16 mouse cellular contexts compared by ENCODE assay signal in the genomic region with DNA sequence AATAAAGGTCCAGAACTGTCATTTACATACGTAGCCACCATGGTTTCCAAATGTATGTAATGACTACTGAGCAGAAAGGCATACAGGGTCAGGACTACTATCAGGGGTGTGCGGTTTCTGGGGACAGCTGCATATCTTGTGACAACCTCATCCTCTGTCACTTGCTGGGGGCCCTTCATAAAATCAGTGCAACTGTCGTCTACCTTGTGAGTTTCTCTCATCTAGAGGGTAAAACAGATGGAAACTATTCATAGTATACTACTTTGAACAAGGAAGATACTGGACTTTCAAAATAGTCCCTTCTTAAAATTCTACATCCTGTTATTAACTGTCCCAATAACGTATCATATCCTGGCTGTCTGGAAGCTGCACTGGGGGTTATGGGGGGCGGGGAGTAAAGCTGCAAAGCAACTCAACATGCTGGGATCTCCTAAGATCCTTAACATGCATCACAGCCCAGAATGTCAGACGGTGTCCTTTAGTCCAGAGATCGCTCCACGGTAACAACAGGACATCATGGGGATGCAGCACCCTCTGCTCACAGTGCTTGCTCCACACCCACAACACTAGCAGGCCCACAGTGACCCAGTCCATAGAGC. TPM values are rescaled to one million over a fixed set of nuclear protein-coding genes. Genes with fewer than 3 reads are reported as not detected.
DNase-seq lines count a peak whose midpoint lies in the region; ATAC-seq lines count a peak whose summit lies in the region.
"Had no signal": no experiment of that assay in that cellular context is flagged by ENCODE, and none has a peak within 500 bp of the region (broad histone marks: within the 10 kb centered on the region; RNA-seq: fewer than 3 reads in every experiment).

No protein-coding gene starts in this region.

- no peak overlapping the region for H3K9ac ChIP-seq in kidney, embryonic 15.5 days
- H3K9ac ChIP-seq in midbrain, embryonic 15.5 days = no peak overlapping the region
- H3K9ac ChIP-seq in limb, embryonic 13.5 days = no peak overlapping the region; the same call in 1 of the 2 replicates
- H3K9ac ChIP-seq: stomach, embryonic 15.5 days had no signal

- H3K4me2 ChIP-seq in kidney, embryonic 15.5 days = no peak overlapping the region
- H3K4me2 ChIP-seq in midbrain, embryonic 15.5 days = no peak overlapping the region
- H3K4me2 ChIP-seq in limb, embryonic 13.5 days (replicated peaks) = 0 out of 2 replicates have a peak overlapping the region, but pooled peaks have one; percentile 1
- H3K4me2 ChIP-seq: stomach, embryonic 15.5 days had no signal

- H3K4me3 ChIP-seq in heart, embryonic 10.5 days = no peak overlapping the region
- no peak overlapping the region for H3K4me3 ChIP-seq in kidney, embryonic 15.5 days (replicated peaks)
- H3K4me3 ChIP-seq in midbrain, embryonic 10.5 days = no peak overlapping the region
- no peak overlapping the region for H3K4me3 ChIP-seq in midbrain, embryonic 15.5 days
- no peak overlapping the region for H3K4me3 ChIP-seq in limb, embryonic 13.5 days
- H3K4me3 ChIP-seq: stomach, embryonic 15.5 days had no signal

- WGBS in heart, embryonic 10.5 days = 63% methylated on average over 8 of the region's 8 CpGs
- WGBS in kidney, embryonic 15.5 days = 72% methylated on average over 8 of the region's 8 CpGs
- WGBS in midbrain, embryonic 10.5 days = 91% methylated on average over 8 of the region's 8 CpGs
- 85% methylated on average over 8 of the region's 8 CpGs for WGBS in midbrain, embryonic 15.5 days
- 74% methylated on average over 8 of the region's 8 CpGs for WGBS in limb, embryonic 13.5 days

- intact Hi-C loops in heart, postnatal 14 days (cut with DNase I) = no loop called here

- no peaks in the 10 kb centered on the region for H3K27me3 ChIP-seq in heart, embryonic 10.5 days (ENCODE audit: insufficient read depth, poor library complexity, severe bottlenecking)
- H3K27me3 ChIP-seq in kidney, embryonic 15.5 days = no peaks in the 10 kb centered on the region
- H3K27me3 ChIP-seq in midbrain, embryonic 10.5 days (ENCODE audit: low read depth, poor library complexity, severe bottlenecking) = no peaks in the 10 kb centered on the region
- H3K27me3 ChIP-seq in midbrain, embryonic 15.5 days (replicated peaks) = no peaks in the 10 kb centered on the region
- no peaks in the 10 kb centered on the region for H3K27me3 ChIP-seq in limb, embryonic 13.5 days
- H3K27me3 ChIP-seq: stomach, embryonic 15.5 days had no signal

- no peak for ATAC-seq in kidney, embryonic 15.5 days (replicated peaks; ENCODE audit: low FRiP score)
- ATAC-seq in midbrain, embryonic 15.5 days (replicated peaks) = no peak
- ATAC-seq in limb, embryonic 13.5 days (ENCODE audit: low FRiP score, low read depth) = no peak

- H3K9me3 ChIP-seq in heart, embryonic 10.5 days = no peaks in the 10 kb centered on the region
- no peaks in the 10 kb centered on the region for H3K9me3 ChIP-seq in kidney, embryonic 15.5 days (replicated peaks)
- H3K9me3 ChIP-seq in midbrain, embryonic 10.5 days (replicated peaks) = no peaks in the 10 kb centered on the region
- H3K9me3 ChIP-seq in midbrain, embryonic 15.5 days = no peaks in the 10 kb centered on the region
- no peaks in the 10 kb centered on the region for H3K9me3 ChIP-seq in limb, embryonic 13.5 days
- H3K9me3 ChIP-seq: G1E; stomach, embryonic 15.5 days had no signal

- H3K4me1 ChIP-seq in heart, embryonic 10.5 days = peaks cover 90% of the 10 kb centered on the region
- H3K4me1 ChIP-seq in kidney, embryonic 15.5 days = peaks cover 74% of the 10 kb centered on the region
- peaks cover 71% of the 10 kb centered on the region for H3K4me1 ChIP-seq in midbrain, embryonic 10.5 days
- H3K4me1 ChIP-seq in midbrain, embryonic 15.5 days = peaks cover 43% of the 10 kb centered on the region
- peaks cover 88% of the 10 kb centered on the region for H3K4me1 ChIP-seq in limb, embryonic 13.5 days

- H3K27ac ChIP-seq in heart, embryonic 10.5 days = peak overlapping the region; percentile 25
- H3K27ac ChIP-seq in kidney, embryonic 15.5 days = 0 out of 2 replicates have a peak overlapping the region, but pooled peaks have one; percentile 45
- H3K27ac ChIP-seq in midbrain, embryonic 10.5 days (replicated peaks) = peak overlapping the region; percentile 35; the same call in 1 of the 2 replicates
- no peak overlapping the region for H3K27ac ChIP-seq in midbrain, embryonic 15.5 days
- H3K27ac ChIP-seq in limb, embryonic 13.5 days = peak overlapping the region; percentile 39; the same call in 1 of the 2 replicates
- H3K27ac ChIP-seq: macrophage had no signal

- DNase-seq in heart, embryonic 10.5 days (ENCODE audit: low spot score) = no peak
- no peak for DNase-seq in heart, postnatal 14 days
- DNase-seq in kidney, adult 9 months = no peak
- no peak for DNase-seq in midbrain, embryonic 10.5 days (ENCODE audit: low spot score)
- no peak for DNase-seq in ovary, postnatal 10 days (ENCODE audit: low spot score)
- DNase-seq: adrenal gland, postnatal 36 days; cerebellum, adult 11-12 months; kidney, postnatal 25 days; layer of hippocampus, postnatal 36 days; thymus, postnatal 36 days had no signal

- 0 out of 2 replicates have a peak, but pooled peaks cover 3% of the 10 kb centered on the region for H3K36me3 ChIP-seq in heart, embryonic 10.5 days
- H3K36me3 ChIP-seq in kidney, embryonic 15.5 days = no peaks in the 10 kb centered on the region
- H3K36me3 ChIP-seq in midbrain, embryonic 10.5 days = peaks cover 12% of the 10 kb centered on the region; the same call in 1 of the 2 replicates
- H3K36me3 ChIP-seq in midbrain, embryonic 15.5 days (replicated peaks) = no peaks in the 10 kb centered on the region
- no peaks in the 10 kb centered on the region for H3K36me3 ChIP-seq in limb, embryonic 13.5 days
- H3K36me3 ChIP-seq: stomach, embryonic 15.5 days had no signal

RNA-seq across cellular contexts. Expression of gene Ski, which starts 51.7 kb away (rescaled TPM):
- 7.5 and 11.3 TPM in 2 replicates for polyA plus RNA-seq in heart, embryonic 10.5 days (2016; fragmentation: Nextera tagmentation; extraction: Ambion mirVana)
- 10 to 100 TPM; 65.0 to 65.3 TPM for total RNA-seq in heart, postnatal 14 days (2021)
- polyA plus RNA-seq in kidney, embryonic 15.5 days (2015; fragmentation: Nextera tagmentation; extraction: Ambion mirVana) = 14.7 and 16.9 TPM in 2 replicates
- polyA plus RNA-seq in midbrain, embryonic 10.5 days (2016; fragmentation: Nextera tagmentation; extraction: Ambion mirVana) = 8.9 and 10.1 TPM in 2 replicates
- 10.1 and 10.8 TPM in 2 replicates for polyA plus RNA-seq in midbrain, embryonic 15.5 days (2015; fragmentation: Nextera tagmentation; extraction: Ambion mirVana)
- polyA plus RNA-seq in limb, embryonic 13.5 days (2015; fragmentation: Nextera tagmentation; extraction: Ambion mirVana) = 24.4 and 24.8 TPM in 2 replicates
